Mouse (Mus musculus) midbrain, postnatal 0 days (tissue): Measurements from ENCODE around the gene Anapc5. TPM values are rescaled to one million over a fixed set of nuclear protein-coding genes. Genes with fewer than 3 reads are reported as not detected.
A peak's percentile ranks its signal among the peaks of the same experiment; 100 is the strongest.

Experiments
- ATAC-seq: fragments of 200-750 bp; cut with Nextera tagmentation; 2 replicates; pipeline ENCODE4 v1.8.0; 2017; ENCODE audit warnings: moderate number of reproducible peaks, mild to moderate bottlenecking, moderate TSS enrichment, moderate library complexity; ENCODE audit not compliant: low FRiP score
- DNase-seq: peaks from one replicate; pipeline ENCODE4 v3.0.0-alpha.2; 2015; ENCODE audit warnings: low spot score
- H3K27ac ChIP-seq: fragments of 300-500 bp; sonication (generic); 2 replicates; pipeline ENCODE4 v1.5.1; 2014; ENCODE audit warnings: low read depth, mild to moderate bottlenecking, low read length, mixed read lengths
- H3K27me3 ChIP-seq: fragments of 300-500 bp; sonication (generic); 2 replicates; pipeline ENCODE4 v1.6.1; 2014; ENCODE audit warnings: low read length, control low read depth, mixed read lengths; ENCODE audit not compliant: insufficient read depth
- H3K36me3 ChIP-seq: fragments of 300-500 bp; sonication (generic); 2 replicates; pipeline ENCODE4 v1.6.1; 2014; ENCODE audit warnings: low read length, control low read depth, mixed read lengths; ENCODE audit not compliant: insufficient read depth
- H3K4me1 ChIP-seq: fragments of 300-500 bp; sonication (generic); 2 replicates; pipeline ENCODE4 v1.6.1; 2014; ENCODE audit warnings: mild to moderate bottlenecking, control low read depth, antibody characterized with exemption, low read length, mixed read lengths; ENCODE audit not compliant: insufficient read depth
- H3K4me2 ChIP-seq: fragments of 300-500 bp; sonication (generic); 2 replicates; pipeline ENCODE4 v1.6.1; 2014; ENCODE audit warnings: low read depth, mild to moderate bottlenecking, low read length, mixed read lengths; ENCODE audit not compliant: poor library complexity, severe bottlenecking
- H3K4me3 ChIP-seq: fragments of 300-500 bp; sonication (generic); 2 replicates; pipeline ENCODE4 v1.5.1; 2014; ENCODE audit warnings: low read depth, mild to moderate bottlenecking, low read length, moderate library complexity
- H3K9ac ChIP-seq: fragments of 300-500 bp; sonication (generic); replicated peaks from 2 replicates; pipeline ENCODE4 v1.6.1; 2014; ENCODE audit warnings: mild to moderate bottlenecking, low read length, moderate library complexity, mixed read lengths; ENCODE audit not compliant: poor library complexity, severe bottlenecking
- H3K9me3 ChIP-seq: fragments of 300-500 bp; sonication (generic); 2 replicates; pipeline ENCODE4 v1.6.1; 2016; ENCODE audit warnings: low read length, control low read depth
- CTCF ChIP-seq: IDR thresholded peaks from 2 replicates; pipeline ENCODE4 v1.5.1; 2016; ENCODE audit warnings: antibody characterized with exemption, mild to moderate bottlenecking
- WGBS: fragments of 180-500 bp; shearing (Covaris S2); extraction: QIAGEN DNeasy Blood & Tissue Kit; methylation state at CpG from one replicate; pipeline ENCODE4 v1.1.7; 2014; 5-methylcytosine and 5-hydroxymethylcytosine counted together
- polyA plus RNA-seq: library from polyadenylated mRNA; unstranded; fragments of >200 nt; fragmentation: Nextera tagmentation; extraction: Ambion mirVana; gene quantifications from 2 replicates; pipeline ENCODE4 v1.2.1, GENCODE M21; 2015
- total RNA-seq: library from RNA; depleted of rRNA; stranded (reverse); fragments of >200 nt; gene quantifications from 2 replicates; pipeline ENCODE4 v1.2.3, GENCODE M21; 2014

Anapc5 gene
- total and polyA plus RNA-seq, 2 experiments from 2014 or later: 463 to 464 TPM

- Histone ChIP-seq H3K4me2 (no peak overlapping the region), H3K9me3 (no peaks in the 10 kb centered on the region), H3K27me3 (no peaks in the 10 kb centered on the region), H3K4me3 (no peak overlapping the region), H3K27ac (no peak overlapping the region), H3K9ac (no peak overlapping the region), H3K4me1 (no peaks in the 10 kb centered on the region), H3K36me3 (no peaks in the 10 kb centered on the region)
- ATAC-seq (no peak), DNase-seq (no peak)
- TF ChIP-seq CTCF: no peak
- 66% methylated on average over 6 of the region's 6 CpGs for WGBS
These were observed 3.3 kb upstream of the Anapc5 start for GRCm38 (mm10) chr5:122824450-122824849.

DNA sequence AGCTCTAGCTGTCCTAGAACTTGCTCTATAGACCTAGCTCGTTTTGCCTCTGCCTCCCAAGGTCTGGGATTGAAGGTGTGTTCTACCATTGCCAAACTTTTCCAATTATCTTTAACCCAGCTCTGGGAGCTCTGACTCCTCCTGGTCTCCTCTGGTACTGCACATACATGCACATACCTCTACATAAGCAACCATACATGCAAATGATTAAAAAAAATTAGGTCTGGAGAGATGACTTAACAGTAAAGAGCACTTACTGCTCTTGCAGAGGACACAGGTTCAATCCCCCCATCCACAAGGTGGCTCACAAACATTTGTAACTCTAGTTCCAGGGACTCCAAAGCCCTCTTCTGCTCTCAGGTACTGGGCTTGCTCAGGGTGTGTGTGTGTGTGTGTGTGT is 2.8 kb upstream of the Anapc5 start:
- no peak overlapping the region for H3K27ac ChIP-seq
- TF ChIP-seq CTCF: peak; percentile 15; the same call in 1 of the 2 replicates
- no peaks in the 10 kb centered on the region for H3K27me3 ChIP-seq
- H3K36me3 ChIP-seq: no peaks in the 10 kb centered on the region
- no peaks in the 10 kb centered on the region for H3K4me1 ChIP-seq
- WGBS: 55% methylated on average over 1 of the region's 1 CpGs
- DNase-seq (no peak), ATAC-seq (no peak)
- H3K4me3 ChIP-seq: no peak overlapping the region
- H3K9me3 ChIP-seq: no peaks in the 10 kb centered on the region
- H3K9ac ChIP-seq: no peak overlapping the region
- H3K4me2 ChIP-seq: no peak overlapping the region

DNA sequence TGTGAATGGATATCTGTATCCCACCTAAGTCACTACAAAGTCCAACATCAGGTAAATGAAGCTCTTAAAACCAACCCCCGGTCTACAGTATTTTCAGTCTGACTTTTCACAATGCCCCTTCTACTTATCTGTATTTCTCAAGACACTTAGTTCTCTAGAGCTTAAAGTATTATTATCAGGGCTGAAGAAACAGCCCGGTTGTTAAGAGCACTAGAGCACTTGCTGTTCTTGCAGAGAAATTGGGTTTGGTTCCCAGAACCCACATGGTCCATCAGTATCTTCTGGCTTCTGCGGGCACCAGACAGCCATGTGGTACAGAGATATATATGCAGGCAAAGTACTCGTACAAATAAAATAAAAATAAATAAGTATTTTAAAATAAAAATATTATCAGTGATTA is 1.3 kb upstream of the Anapc5 start:
- no peak for DNase-seq
- WGBS: 96% methylated on average over 4 of the region's 4 CpGs

GRCm38 (mm10) chr5:122821524-122821885 is 366 bp upstream of the Anapc5 start:
- Histone ChIP-seq H3K9ac (peak overlapping the region; percentile 86; the same call in 1 of the 2 replicates), H3K9me3 (no peaks in the 10 kb centered on the region), H3K4me1 (no peaks in the 10 kb centered on the region), H3K27ac (peak overlapping the region; percentile 96), H3K4me2 (peak overlapping the region; percentile 43), H3K36me3 (peaks cover 20% of the 10 kb centered on the region), H3K27me3 (no peaks in the 10 kb centered on the region), H3K4me3 (peak overlapping the region; percentile 80)
- ATAC-seq (peak; percentile 45; the same call in 1 of the 2 replicates), DNase-seq (no peak)
- TF ChIP-seq CTCF: no peak
- WGBS: under 1% methylated on average over 10 of the region's 10 CpGs

More for the DNA sequence above, 1.3 kb upstream of the Anapc5 start:
- Histone ChIP-seq H3K4me1 (no peaks in the 10 kb centered on the region), H3K9me3 (no peaks in the 10 kb centered on the region), H3K27me3 (no peaks in the 10 kb centered on the region), H3K27ac (no peak overlapping the region), H3K36me3 (peaks cover 12% of the 10 kb centered on the region), H3K4me2 (no peak overlapping the region), H3K9ac (no peak overlapping the region), H3K4me3 (no peak overlapping the region)
- ATAC-seq: no peak
- no peak for TF ChIP-seq CTCF

- no peak for TF ChIP-seq CTCF
- H3K27me3 ChIP-seq: no peaks in the 10 kb centered on the region
- H3K4me2 ChIP-seq: no peak overlapping the region
- WGBS: 82% methylated on average over 3 of the region's 3 CpGs
- no peaks in the 10 kb centered on the region for H3K9me3 ChIP-seq
- H3K27ac ChIP-seq: no peak overlapping the region
- H3K4me1 ChIP-seq: no peaks in the 10 kb centered on the region
- H3K9ac ChIP-seq: no peak overlapping the region
- H3K36me3 ChIP-seq: peaks cover 55% of the 10 kb centered on the region
- H3K4me3 ChIP-seq: no peak overlapping the region
- no peak for ATAC-seq
- no peak for DNase-seq
These were observed 8.4 kb downstream of the Anapc5 start for GRCm38 (mm10) chr5:122812699-122813098.

- 91% methylated on average over 9 of the region's 9 CpGs for WGBS
- Histone ChIP-seq H3K36me3 (peaks cover 55% of the 10 kb centered on the region), H3K4me2 (no peak overlapping the region), H3K9ac (no peak overlapping the region), H3K4me1 (no peaks in the 10 kb centered on the region), H3K4me3 (no peak overlapping the region), H3K9me3 (no peaks in the 10 kb centered on the region), H3K27ac (no peak overlapping the region), H3K27me3 (no peaks in the 10 kb centered on the region)
- DNase-seq (peak; percentile 82), ATAC-seq (no peak)
- TF ChIP-seq CTCF: peak; percentile 76
These were observed 9.6 kb downstream of the Anapc5 start for GRCm38 (mm10) chr5:122811364-122812079.
